Comparison of ENCODE assay signal across 9 mouse cellular contexts in genomic region chr14:103899111-103899814, GRCm38 (mm10). TPM values are rescaled to one million over a fixed set of nuclear protein-coding genes. Genes with fewer than 3 reads are reported as not detected.
DNase-seq lines count a peak whose midpoint lies in the region; ATAC-seq lines count a peak whose summit lies in the region.
"Had no signal": no experiment of that assay in that cellular context is flagged by ENCODE, and none has a peak within 500 bp of the region (broad histone marks: within the 10 kb centered on the region; RNA-seq: fewer than 3 reads in every experiment).

No protein-coding gene starts in this region.

- peak; percentile 70 for ATAC-seq in limb, embryonic 13.5 days (ENCODE audit: low FRiP score, low read depth)
- peak; percentile 94 for ATAC-seq in midbrain, embryonic 15.5 days (replicated peaks)
- no peak for ATAC-seq in erythroid progenitor cell, adult 5-6 weeks (replicated peaks; ENCODE audit: low FRiP score, poor library complexity, severe bottlenecking)

- H3K27me3 ChIP-seq in limb, embryonic 13.5 days, result no peaks in the 10 kb centered on the region
- H3K27me3 ChIP-seq in midbrain, embryonic 15.5 days (replicated peaks), result no peaks in the 10 kb centered on the region
- H3K27me3 ChIP-seq: megakaryocyte, embryonic 14.5 days had no signal

- DNase-seq in Muller cell, postnatal 12 days (ENCODE audit: inconsistent ontology term), result peak; percentile 65
- DNase-seq in frontal cortex, postnatal 36 days (ENCODE audit: low spot score in 2 of 2), result peak; percentile 16 to 26
- DNase-seq in kidney, adult 11 months, result peak; percentile 8
- no peak for DNase-seq in MN1 (ENCODE audit: low spot score)

- peak overlapping the region; percentile 62 for H3K4me2 ChIP-seq in limb, embryonic 13.5 days (replicated peaks)
- peak overlapping the region; percentile 54 for H3K4me2 ChIP-seq in midbrain, embryonic 15.5 days

- WGBS in limb, embryonic 13.5 days, result 20% methylated on average over 22 of the region's 22 CpGs
- WGBS in midbrain, embryonic 15.5 days, result 1% methylated on average over 22 of the region's 22 CpGs

- H3K4me3 ChIP-seq in brown adipose tissue, adult 24 weeks (ENCODE audit: insufficient read depth, low read depth, low read length), result peak overlapping the region; percentile 37
- peak overlapping the region; percentile 32 for H3K4me3 ChIP-seq in limb, embryonic 13.5 days
- peak overlapping the region; percentile 31 for H3K4me3 ChIP-seq in midbrain, embryonic 15.5 days

- H3K9ac ChIP-seq in limb, embryonic 13.5 days, result no peak overlapping the region
- H3K9ac ChIP-seq in midbrain, embryonic 15.5 days, result no peak overlapping the region; the same call in 1 of the 2 replicates

- H3K36me3 ChIP-seq in limb, embryonic 13.5 days, result no peaks in the 10 kb centered on the region
- H3K36me3 ChIP-seq in midbrain, embryonic 15.5 days (replicated peaks), result no peaks in the 10 kb centered on the region

- H3K9me3 ChIP-seq in limb, embryonic 13.5 days, result no peaks in the 10 kb centered on the region
- no peaks in the 10 kb centered on the region for H3K9me3 ChIP-seq in midbrain, embryonic 15.5 days

- H3K4me1 ChIP-seq in brown adipose tissue, adult 24 weeks (ENCODE audit: control insufficient read depth, insufficient read depth, insufficient read length, low read length), result no peaks in the 10 kb centered on the region
- H3K4me1 ChIP-seq in limb, embryonic 13.5 days, result peaks cover 6% of the 10 kb centered on the region
- H3K4me1 ChIP-seq in midbrain, embryonic 15.5 days, result peaks cover 13% of the 10 kb centered on the region
- H3K4me1 ChIP-seq: megakaryocyte, embryonic 14.5 days had no signal

- H3K27ac ChIP-seq in brown adipose tissue, adult 24 weeks (replicated peaks; ENCODE audit: low read depth, low read length), result no peak overlapping the region
- H3K27ac ChIP-seq in limb, embryonic 13.5 days, result no peak overlapping the region
- H3K27ac ChIP-seq in midbrain, embryonic 15.5 days, result peak overlapping the region; percentile 69

RNA-seq across cellular contexts. Expression of gene Ednrb, which starts 55.1 kb away (rescaled TPM):
- polyA plus RNA-seq in brown adipose tissue, adult 24 weeks (2012; ENCODE audit: insufficient read depth, insufficient read length, missing spikeins), result 11.8 and 12.6 TPM in 2 replicates
- 21.8 and 21.9 TPM in 2 replicates for polyA plus RNA-seq in limb, embryonic 13.5 days (2015; fragmentation: Nextera tagmentation; extraction: Ambion mirVana)
- 84.8 and 94.4 TPM in 2 replicates for polyA plus RNA-seq in midbrain, embryonic 15.5 days (2015; fragmentation: Nextera tagmentation; extraction: Ambion mirVana)
- total RNA-seq in erythroid progenitor cell, adult 5-6 weeks (2015; ENCODE audit: low replicate concordance), result not detected in 2 replicates
- total RNA-seq in erythroid progenitor cell, adult 5-6 weeks (2017; ENCODE audit: low replicate concordance), result 1.0 TPM in 1 of 2 replicates, not detected in the other
